Mouse (Mus musculus): ENCODE data around the gene Sohlh1. TPM values are rescaled to one million over a fixed set of nuclear protein-coding genes. Genes with fewer than 3 reads are reported as not detected.

The Sohlh1 gene
- polyA plus RNA-seq, 1 experiment from 2014 or later, result not detected

- Histone ChIP-seq H3K4me3 (ENCODE audit: low read depth, low read length) (peak overlapping the region; percentile 28), H3K27ac (ENCODE audit: low read depth, low read length) (no peak overlapping the region), H3K9me3 (replicated peaks; ENCODE audit: control insufficient read depth, low read length) (0 out of 2 replicates have a peak, but pooled peaks cover 5% of the 10 kb centered on the region), H3K27me3 (ENCODE audit: control insufficient read depth, insufficient read depth, low read length) (peaks cover 46% of the 10 kb centered on the region), H3K9ac (ENCODE audit: low read depth, low read length) (no peak overlapping the region), H3K36me3 (ENCODE audit: control insufficient read depth, insufficient read depth, low read length) (no peaks in the 10 kb centered on the region), H3K4me1 (ENCODE audit: control insufficient read depth, insufficient read depth, low read length) (no peaks in the 10 kb centered on the region), H3K4me2 (peak overlapping the region; percentile 59)
- WGBS (ENCODE audit: insufficient replicate concordance), result 27% methylated on average over 7 of the region's 7 CpGs
- no peak for ATAC-seq (replicated peaks; ENCODE audit: insufficient number of reproducible peaks, low FRiP score, low TSS enrichment)
Measured at GRCm38 (mm10) chr2:25877250-25877735, 30.2 kb upstream of the Sohlh1 start.

- Histone ChIP-seq H3K4me2 (no peak overlapping the region), H3K36me3 (ENCODE audit: control insufficient read depth, insufficient read depth, low read length) (no peaks in the 10 kb centered on the region), H3K9me3 (replicated peaks; ENCODE audit: control insufficient read depth, low read length) (no peaks in the 10 kb centered on the region), H3K4me1 (ENCODE audit: control insufficient read depth, insufficient read depth, low read length) (no peaks in the 10 kb centered on the region; the same call in 1 of the 2 replicates), H3K27me3 (ENCODE audit: control insufficient read depth, insufficient read depth, low read length) (peaks cover 53% of the 10 kb centered on the region), H3K9ac (ENCODE audit: low read depth, low read length) (no peak overlapping the region), H3K27ac (ENCODE audit: low read depth, low read length) (no peak overlapping the region), H3K4me3 (ENCODE audit: low read depth, low read length) (no peak overlapping the region)
- ATAC-seq (replicated peaks; ENCODE audit: insufficient number of reproducible peaks, low FRiP score, low TSS enrichment), result no peak
- WGBS (ENCODE audit: insufficient replicate concordance), result 49% methylated on average over 5 of the region's 5 CpGs
Measured at GRCm38 (mm10) chr2:25866656-25867055, 19.6 kb upstream of the Sohlh1 start.

GRCm38 (mm10) chr2:25865412-25865811 is 18.4 kb upstream of the Sohlh1 start:
- H3K27me3 ChIP-seq (ENCODE audit: control insufficient read depth, insufficient read depth, low read length), result peaks cover 53% of the 10 kb centered on the region
- no peaks in the 10 kb centered on the region for H3K9me3 ChIP-seq (replicated peaks; ENCODE audit: control insufficient read depth, low read length)
- no peak overlapping the region for H3K4me3 ChIP-seq (ENCODE audit: low read depth, low read length)
- no peak overlapping the region for H3K4me2 ChIP-seq
- no peaks in the 10 kb centered on the region; the same call in 1 of the 2 replicates for H3K4me1 ChIP-seq (ENCODE audit: control insufficient read depth, insufficient read depth, low read length)
- 15% methylated on average over 4 of the region's 4 CpGs for WGBS (ENCODE audit: insufficient replicate concordance)
- H3K36me3 ChIP-seq (ENCODE audit: control insufficient read depth, insufficient read depth, low read length), result no peaks in the 10 kb centered on the region
- ATAC-seq (replicated peaks; ENCODE audit: insufficient number of reproducible peaks, low FRiP score, low TSS enrichment), result no peak
- H3K27ac ChIP-seq (ENCODE audit: low read depth, low read length), result no peak overlapping the region
- H3K9ac ChIP-seq (ENCODE audit: low read depth, low read length), result no peak overlapping the region

GRCm38 (mm10) chr2:25864230-25864629 is 17.2 kb upstream of the Sohlh1 start:
- H3K9me3 ChIP-seq (replicated peaks; ENCODE audit: control insufficient read depth, low read length), result no peaks in the 10 kb centered on the region
- H3K27ac ChIP-seq (ENCODE audit: low read depth, low read length), result no peak overlapping the region
- H3K9ac ChIP-seq (ENCODE audit: low read depth, low read length), result no peak overlapping the region
- H3K36me3 ChIP-seq (ENCODE audit: control insufficient read depth, insufficient read depth, low read length), result no peaks in the 10 kb centered on the region
- 8% methylated on average over 18 of the region's 18 CpGs for WGBS (ENCODE audit: insufficient replicate concordance)
- no peak for ATAC-seq (replicated peaks; ENCODE audit: insufficient number of reproducible peaks, low FRiP score, low TSS enrichment)
- H3K4me1 ChIP-seq (ENCODE audit: control insufficient read depth, insufficient read depth, low read length), result no peaks in the 10 kb centered on the region; the same call in 1 of the 2 replicates
- peak overlapping the region; percentile 93 for H3K4me2 ChIP-seq
- peaks cover 53% of the 10 kb centered on the region for H3K27me3 ChIP-seq (ENCODE audit: control insufficient read depth, insufficient read depth, low read length)
- peak overlapping the region; percentile 50 for H3K4me3 ChIP-seq (ENCODE audit: low read depth, low read length)

- no peaks in the 10 kb centered on the region; the same call in 1 of the 2 replicates for H3K4me1 ChIP-seq (ENCODE audit: control insufficient read depth, insufficient read depth, low read length)
- H3K27me3 ChIP-seq (ENCODE audit: control insufficient read depth, insufficient read depth, low read length), result peaks cover 53% of the 10 kb centered on the region
- 3% methylated on average over 38 of the region's 53 CpGs for WGBS (ENCODE audit: insufficient replicate concordance)
- H3K9me3 ChIP-seq (replicated peaks; ENCODE audit: control insufficient read depth, low read length), result no peaks in the 10 kb centered on the region
- no peak within 1 kb of the TSS for H3K27ac ChIP-seq (ENCODE audit: low read depth, low read length)
- H3K4me2 ChIP-seq, result peak within 1 kb of the TSS; percentile 93
- H3K4me3 ChIP-seq (ENCODE audit: low read depth, low read length), result peak within 1 kb of the TSS; percentile 50
- H3K36me3 ChIP-seq (ENCODE audit: control insufficient read depth, insufficient read depth, low read length), result no peaks in the 10 kb centered on the region
- H3K9ac ChIP-seq (ENCODE audit: low read depth, low read length), result no peak within 1 kb of the TSS
- no peak for ATAC-seq (replicated peaks; ENCODE audit: insufficient number of reproducible peaks, low FRiP score, low TSS enrichment)
Measured at GRCm38 (mm10) chr2:25863337-25864131, 16.5 kb upstream of the Sohlh1 start, which contains the start of gene Kcnt1. Kcnt1 (plus strand) TSS chr2:25863734.

- WGBS (ENCODE audit: insufficient replicate concordance), result 61% methylated on average over 5 of the region's 5 CpGs
- Histone ChIP-seq H3K27me3 (ENCODE audit: control insufficient read depth, insufficient read depth, low read length) (peaks cover 53% of the 10 kb centered on the region), H3K4me3 (ENCODE audit: low read depth, low read length) (no peak overlapping the region), H3K27ac (ENCODE audit: low read depth, low read length) (no peak overlapping the region), H3K9me3 (replicated peaks; ENCODE audit: control insufficient read depth, low read length) (no peaks in the 10 kb centered on the region), H3K9ac (ENCODE audit: low read depth, low read length) (no peak overlapping the region), H3K4me2 (no peak overlapping the region), H3K36me3 (ENCODE audit: control insufficient read depth, insufficient read depth, low read length) (no peaks in the 10 kb centered on the region), H3K4me1 (ENCODE audit: control insufficient read depth, insufficient read depth, low read length) (no peaks in the 10 kb centered on the region; the same call in 1 of the 2 replicates)
- ATAC-seq (replicated peaks; ENCODE audit: insufficient number of reproducible peaks, low FRiP score, low TSS enrichment), result no peak
Measured at GRCm38 (mm10) chr2:25862696-25863270, 15.7 kb upstream of the Sohlh1 start.

GRCm38 (mm10) chr2:25862038-25862437 is 15.0 kb upstream of the Sohlh1 start:
- no peak for ATAC-seq (replicated peaks; ENCODE audit: insufficient number of reproducible peaks, low FRiP score, low TSS enrichment)
- Histone ChIP-seq H3K4me2 (no peak overlapping the region), H3K27ac (ENCODE audit: low read depth, low read length) (no peak overlapping the region), H3K9ac (ENCODE audit: low read depth, low read length) (no peak overlapping the region), H3K9me3 (replicated peaks; ENCODE audit: control insufficient read depth, low read length) (no peaks in the 10 kb centered on the region), H3K36me3 (ENCODE audit: control insufficient read depth, insufficient read depth, low read length) (no peaks in the 10 kb centered on the region), H3K27me3 (ENCODE audit: control insufficient read depth, insufficient read depth, low read length) (peaks cover 46% of the 10 kb centered on the region), H3K4me1 (ENCODE audit: control insufficient read depth, insufficient read depth, low read length) (no peaks in the 10 kb centered on the region; the same call in 1 of the 2 replicates), H3K4me3 (ENCODE audit: low read depth, low read length) (no peak overlapping the region)
- WGBS (ENCODE audit: insufficient replicate concordance), result 67% methylated on average over 2 of the region's 2 CpGs

- Histone ChIP-seq H3K27me3 (ENCODE audit: control insufficient read depth, insufficient read depth, low read length) (peaks cover 28% of the 10 kb centered on the region), H3K27ac (ENCODE audit: low read depth, low read length) (no peak overlapping the region), H3K36me3 (ENCODE audit: control insufficient read depth, insufficient read depth, low read length) (no peaks in the 10 kb centered on the region), H3K4me3 (ENCODE audit: low read depth, low read length) (no peak overlapping the region), H3K9me3 (replicated peaks; ENCODE audit: control insufficient read depth, low read length) (no peaks in the 10 kb centered on the region), H3K4me2 (no peak overlapping the region), H3K9ac (ENCODE audit: low read depth, low read length) (no peak overlapping the region), H3K4me1 (ENCODE audit: control insufficient read depth, insufficient read depth, low read length) (no peaks in the 10 kb centered on the region; the same call in 1 of the 2 replicates)
- 70% methylated on average over 3 of the region's 3 CpGs for WGBS (ENCODE audit: insufficient replicate concordance)
- no peak for ATAC-seq (replicated peaks; ENCODE audit: insufficient number of reproducible peaks, low FRiP score, low TSS enrichment)
Measured at GRCm38 (mm10) chr2:25859891-25860290, 12.8 kb upstream of the Sohlh1 start.

Data from heart, embryonic 11.5 days (tissue).